Mouse (Mus musculus) B cell, adult 2 months (primary cell): ENCODE data around the gene Nr1d1.

Source experiments
- DNase-seq, 2 experiments: peaks; one replicate each; pipeline ENCODE4 v3.0.0; 2022

Gene Nr1d1

DNA sequence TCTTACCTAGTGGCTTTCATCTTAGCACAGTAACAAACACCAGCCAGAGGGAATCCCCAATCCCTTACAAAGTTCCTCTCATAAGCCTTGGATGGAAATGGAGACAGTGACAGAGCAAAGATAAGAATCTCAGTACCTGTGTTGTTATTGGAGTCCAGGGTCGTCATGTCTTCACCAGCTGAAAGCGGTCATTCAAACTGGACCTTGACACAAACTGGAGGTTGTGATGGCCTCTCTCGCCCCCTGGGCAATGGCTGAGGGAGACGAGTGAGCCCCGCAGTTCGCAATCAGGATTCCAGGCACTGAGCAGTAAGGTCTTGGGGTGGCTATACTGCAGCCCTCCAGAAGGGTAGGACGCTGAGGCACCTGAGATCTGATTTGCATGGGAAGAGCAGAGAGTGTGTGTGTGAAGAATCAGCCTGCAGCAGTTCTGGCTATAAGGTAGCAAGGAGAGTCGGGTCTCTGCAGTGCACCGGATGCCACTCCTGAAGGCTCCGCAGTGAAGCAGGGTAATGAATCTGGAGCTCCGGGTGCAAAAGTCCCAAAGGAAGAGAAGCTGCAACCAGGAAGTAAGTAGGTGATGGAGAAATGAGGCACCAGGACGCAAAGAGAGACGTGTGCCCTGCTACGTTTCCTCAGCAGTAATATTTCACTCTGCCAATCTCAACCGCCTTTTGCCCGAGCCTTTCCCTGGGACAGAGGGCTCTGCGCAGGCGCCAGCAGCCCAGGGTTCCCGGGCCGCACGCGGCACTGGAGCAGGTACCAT lies at the start of gene Nr1d1:
Gene Nr1d1 (minus strand): TSS at position 752 of the 766 bp plus-strand sequence.
- DNase-seq: peak; percentile 42 to 45

DNA sequence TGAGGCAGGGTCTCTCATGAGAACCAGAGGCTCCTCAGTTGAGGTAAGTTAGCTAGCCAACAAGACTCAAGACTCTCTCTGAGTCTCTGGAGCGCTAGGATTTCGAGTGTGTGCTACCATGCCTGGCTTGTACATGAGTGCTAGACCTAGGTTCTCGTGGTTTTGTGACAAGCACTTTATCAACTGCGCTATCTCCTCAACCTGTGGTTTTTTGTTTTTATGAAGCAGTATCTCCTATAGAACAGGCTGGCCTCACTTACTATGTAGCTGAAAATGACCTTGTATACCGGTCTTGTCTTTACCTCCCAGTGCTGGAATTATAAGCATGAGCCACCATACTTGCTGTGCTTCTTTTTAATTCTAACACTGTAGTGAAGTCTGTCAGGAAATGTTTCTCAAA lies 45.8 kb upstream of the Nr1d1 start:
- no peak for DNase-seq

DNA sequence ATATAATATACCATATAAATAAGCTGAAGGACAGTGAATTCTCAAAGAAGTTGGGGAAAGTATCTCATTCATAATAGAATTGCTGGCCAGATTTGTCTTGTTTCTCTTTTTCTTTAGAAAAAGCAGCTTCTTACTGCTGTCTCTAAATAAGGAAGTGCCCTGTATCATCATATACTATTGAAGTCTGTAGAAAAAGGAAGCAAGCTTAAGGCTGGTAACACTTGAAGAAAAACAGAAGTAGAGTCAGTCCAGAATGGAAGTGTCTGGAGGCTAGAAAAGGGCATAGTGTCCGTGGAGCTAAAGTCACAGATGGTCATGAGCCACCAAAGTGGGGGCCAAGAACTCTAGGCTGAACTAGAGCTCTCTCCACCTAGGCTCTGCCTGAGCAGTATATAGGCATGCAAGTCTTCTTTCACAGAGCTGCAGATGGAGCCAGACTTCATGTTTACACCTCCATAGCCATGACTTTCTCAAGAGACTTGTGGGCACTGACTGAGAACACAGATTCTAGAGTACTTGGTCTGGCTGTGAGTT lies 41.6 kb upstream of the Nr1d1 start:
- peak; percentile 39 to 53 for DNase-seq

DNA sequence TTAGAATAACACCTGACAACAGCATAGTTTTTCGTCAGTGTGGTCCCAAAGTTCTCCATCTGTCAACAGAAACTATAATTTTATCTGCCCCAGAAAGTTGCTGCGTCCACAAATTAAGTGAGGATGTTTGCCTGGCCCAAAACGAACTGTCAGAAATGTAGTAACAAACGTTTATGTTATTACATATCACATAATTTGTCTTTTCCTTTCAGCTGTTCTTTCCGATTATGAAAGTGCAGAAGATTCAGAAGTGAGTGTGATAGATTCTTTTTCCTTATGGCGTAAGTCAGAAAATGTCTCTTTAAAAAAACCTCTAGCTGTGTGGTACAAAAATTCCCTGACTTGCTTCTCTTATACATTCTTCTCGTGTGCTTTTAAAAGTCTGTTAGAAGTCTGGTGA lies 35.6 kb upstream of the Nr1d1 start:
- no peak for DNase-seq

DNA sequence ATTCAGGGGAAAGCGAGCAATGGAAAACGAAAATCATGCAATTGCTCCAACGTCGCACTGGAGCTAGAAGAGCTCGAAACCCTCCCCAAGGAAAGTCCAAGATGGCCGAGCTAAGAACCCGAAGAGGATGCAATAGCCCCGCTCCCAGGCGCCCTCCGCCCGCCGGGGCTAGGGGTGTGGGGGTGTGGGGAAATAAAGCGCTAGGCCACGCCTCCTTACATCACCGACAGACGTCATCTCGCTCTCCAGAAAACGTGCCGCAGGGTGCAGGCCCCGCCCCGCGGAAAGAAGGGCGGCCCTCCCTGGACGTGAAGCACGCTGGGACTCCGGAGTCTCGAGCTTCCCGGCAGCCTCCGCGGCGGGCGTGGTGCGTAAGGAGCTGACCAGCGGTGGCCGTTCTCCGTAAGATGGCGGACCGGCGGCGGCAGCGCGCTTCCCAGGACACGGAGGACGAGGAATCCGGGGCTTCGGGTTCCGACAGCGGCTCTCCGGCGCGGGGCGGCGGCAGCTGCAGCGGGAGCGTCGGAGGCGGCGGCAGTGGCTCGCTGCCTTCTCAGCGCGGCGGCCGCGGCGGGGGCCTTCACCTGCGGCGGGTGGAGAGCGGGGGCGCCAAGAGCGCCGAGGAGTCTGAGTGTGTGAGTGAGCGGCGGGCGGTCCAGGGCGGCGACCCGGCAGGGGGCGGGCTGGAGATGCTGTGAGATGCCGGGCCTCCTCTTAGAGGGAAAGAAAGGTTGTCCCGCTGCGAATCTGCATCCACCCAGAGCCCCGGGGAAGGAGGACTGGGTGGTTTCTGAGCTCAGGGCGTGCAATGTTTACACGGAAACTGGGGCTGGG lies 34.5 kb upstream of the Nr1d1 start:
- DNase-seq: peak; percentile 98 to 99

DNA sequence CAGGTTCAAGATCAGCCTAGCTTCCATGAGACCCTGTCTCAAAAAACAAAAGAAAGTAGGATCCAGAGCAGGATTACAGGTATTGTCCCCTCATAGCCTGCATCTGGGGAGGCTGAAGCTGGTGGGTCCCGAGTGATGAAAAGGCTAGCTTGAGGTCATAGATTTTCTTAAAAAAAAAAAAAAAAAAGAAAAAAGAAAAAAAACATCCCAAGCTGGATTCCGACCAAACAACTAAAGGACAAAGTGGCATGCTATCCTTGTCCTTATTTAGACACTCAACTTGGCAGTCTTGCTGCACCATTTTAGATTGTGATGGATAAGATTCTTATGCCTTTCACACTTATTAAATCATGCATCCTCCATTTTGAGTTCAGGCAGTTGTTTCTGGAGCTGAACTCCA lies 33.3 kb upstream of the Nr1d1 start:
- DNase-seq: no peak

DNA sequence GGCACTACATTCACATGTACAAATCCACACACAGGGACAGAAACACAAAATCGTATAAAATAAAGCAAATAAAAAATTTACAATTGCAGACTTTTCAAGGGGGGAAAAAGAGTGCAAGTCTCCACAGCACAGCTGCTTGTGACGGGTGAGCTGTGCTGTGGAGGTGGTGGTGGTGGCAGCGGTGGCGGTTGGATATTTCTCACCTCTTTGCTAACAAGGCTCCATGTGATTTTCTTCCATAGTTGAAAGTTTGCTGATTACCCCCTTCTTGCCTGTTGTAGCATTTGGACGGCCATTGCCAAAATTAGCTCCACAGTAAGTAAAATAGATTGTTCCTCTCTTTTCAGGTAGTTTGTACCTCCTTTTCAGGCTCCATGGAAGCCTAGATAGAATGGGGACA lies 29.5 kb upstream of the Nr1d1 start, which contains the start of gene Casc3:
Gene Casc3 (plus strand): TSS at position 301 of the 400 bp plus-strand sequence.
- no peak for DNase-seq

DNA sequence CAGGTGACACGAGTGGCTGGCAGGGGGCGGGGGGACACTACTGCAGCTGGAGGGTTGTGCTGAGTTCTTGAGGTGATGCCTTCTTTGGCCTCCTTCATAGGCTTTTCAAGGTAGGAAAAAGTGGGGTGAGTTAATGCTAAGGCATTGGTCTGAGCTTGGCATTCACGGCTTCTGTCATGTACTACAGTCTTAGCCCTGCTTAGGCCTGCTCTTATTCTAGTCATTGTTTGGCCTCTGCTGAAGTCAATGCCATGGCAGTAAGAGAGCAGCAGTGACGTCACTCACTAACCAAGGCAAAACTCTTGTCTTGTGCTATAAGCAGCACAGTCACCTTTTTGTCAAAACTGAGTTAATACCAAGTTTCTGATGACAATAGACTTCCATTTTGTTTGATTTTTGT lies 22.8 kb upstream of the Nr1d1 start:
- no peak for DNase-seq

DNA sequence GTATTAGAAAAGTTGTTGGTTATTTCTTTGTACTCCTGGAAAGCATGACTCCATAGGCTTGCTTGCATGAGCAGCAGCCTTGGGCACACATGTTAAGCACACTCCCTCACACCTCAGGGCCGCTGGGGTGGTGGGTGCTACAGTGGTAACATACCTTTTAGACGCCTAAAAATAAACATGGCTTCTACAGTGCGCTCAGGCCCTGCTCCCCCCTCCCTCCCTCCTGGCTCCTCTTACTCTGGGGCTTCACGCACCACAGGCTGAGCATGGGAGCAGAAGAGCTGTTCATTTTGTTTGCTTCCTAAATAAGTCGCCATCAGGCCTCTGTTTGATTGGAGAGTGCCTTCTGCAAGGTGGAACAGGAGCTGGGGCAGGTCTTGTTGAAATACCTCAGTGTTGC lies 22.2 kb upstream of the Nr1d1 start:
- no peak for DNase-seq

DNA sequence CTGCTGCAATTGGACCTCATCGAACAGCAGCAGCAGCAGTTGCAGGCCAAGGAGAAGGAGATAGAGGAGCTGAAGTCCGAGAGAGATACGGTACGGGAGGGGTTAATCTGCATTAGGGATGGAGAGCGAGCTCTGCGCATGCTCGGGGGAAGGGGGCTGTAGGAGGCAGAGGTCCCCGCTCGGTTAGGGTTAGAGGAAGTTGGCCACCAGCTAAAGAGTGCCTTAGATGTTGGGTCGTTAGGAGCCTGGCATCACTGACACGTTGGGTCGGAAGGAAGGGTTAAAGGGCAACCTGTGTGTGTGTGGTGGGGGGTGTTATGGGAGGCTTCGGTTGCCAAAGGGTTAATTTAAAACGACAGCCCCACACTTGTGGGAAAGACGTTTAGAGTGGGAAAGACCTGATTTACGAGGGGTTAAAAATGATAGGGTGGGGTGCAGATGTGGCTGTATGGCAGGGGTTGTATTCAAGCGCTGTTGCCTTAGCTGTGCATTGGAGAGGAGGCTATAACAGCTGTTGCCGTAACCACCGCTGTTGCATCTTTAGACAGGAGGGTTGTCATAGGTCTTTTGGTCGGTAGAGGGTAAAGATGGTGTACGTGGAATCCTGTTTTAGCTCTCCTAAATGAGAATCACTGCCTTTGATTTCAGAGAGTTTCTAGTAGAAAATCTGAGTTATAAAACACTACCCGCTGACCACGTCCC lies 21.5 kb upstream of the Nr1d1 start:
- DNase-seq: peak; percentile 67 to 72

DNA sequence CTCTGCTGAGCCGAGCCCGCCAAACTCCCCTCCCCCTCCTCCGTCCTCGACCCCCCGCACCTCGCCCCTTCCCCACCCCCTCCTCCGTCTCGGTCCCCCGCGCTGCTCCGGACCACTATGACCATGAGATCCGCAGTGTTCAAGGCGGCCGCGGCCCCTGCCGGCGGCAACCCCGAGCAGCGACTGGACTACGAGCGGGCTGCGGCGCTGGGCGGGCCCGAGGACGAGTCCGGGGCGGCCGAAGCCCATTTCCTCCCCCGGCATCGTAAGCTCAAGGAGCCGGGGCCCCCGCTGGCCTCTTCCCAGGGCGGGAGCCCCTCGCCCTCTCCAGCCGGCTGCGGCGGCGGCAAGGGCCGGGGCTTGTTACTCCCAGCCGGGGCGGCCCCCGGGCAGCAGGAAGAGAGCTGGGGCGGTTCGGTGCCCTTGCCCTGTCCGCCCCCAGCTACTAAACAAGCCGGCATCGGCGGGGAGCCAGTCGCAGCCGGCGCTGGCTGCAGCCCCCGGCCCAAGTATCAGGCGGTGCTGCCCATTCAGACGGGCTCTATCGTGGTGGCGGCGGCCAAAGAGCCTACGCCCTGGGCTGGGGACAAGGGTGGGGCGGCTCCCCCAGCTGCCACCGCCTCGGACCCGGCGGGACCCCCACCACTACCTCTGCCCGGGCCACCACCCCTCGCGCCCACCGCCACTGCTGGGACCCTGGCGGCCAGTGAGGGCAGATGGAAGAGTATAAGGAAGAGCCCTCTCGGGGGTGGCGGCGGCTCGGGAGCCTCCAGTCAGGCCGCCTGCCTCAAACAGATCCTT lies 20.8 kb upstream of the Nr1d1 start:
- DNase-seq: peak; percentile 49 to 60

DNA sequence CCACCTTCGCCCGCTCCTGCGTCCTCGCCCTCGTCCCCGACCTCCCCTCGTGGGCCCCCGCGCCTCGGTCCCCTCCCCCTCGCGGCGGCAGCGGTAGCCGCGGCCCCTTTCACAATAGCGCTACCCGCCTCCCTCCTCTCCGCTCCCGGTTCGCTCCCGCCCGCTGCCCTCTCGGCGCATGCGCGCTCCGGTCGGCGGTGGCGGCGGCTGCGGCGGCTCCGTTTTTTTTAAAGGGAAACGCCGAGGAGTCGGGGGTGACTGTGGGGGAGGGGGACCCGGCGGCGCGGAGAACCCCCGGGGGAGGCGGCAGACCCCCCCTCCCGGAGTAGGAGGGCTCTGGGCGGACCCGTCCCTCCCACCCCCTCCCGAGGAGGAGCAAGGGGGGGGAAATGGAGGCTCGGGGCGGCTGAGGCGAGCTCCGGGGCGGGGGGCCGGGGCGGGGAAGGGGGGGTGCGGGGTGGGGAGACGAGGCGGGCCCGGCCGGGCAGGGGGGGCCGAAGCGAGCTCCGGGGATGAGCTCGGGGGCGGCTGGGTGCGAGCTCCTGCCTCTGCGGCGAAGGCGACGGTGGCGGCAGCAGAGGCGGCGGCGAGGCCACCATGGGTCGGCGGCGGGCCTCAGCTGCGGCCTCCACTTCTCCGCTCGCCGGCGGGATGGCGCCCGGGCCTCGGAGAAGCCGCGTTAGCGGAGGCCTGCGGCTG lies 20.0 kb upstream of the Nr1d1 start, which contains the start of gene Msl1:
Gene Msl1 (plus strand): TSS at position 502 of the 699 bp plus-strand sequence.
- DNase-seq: peak; percentile 76 to 81

DNA sequence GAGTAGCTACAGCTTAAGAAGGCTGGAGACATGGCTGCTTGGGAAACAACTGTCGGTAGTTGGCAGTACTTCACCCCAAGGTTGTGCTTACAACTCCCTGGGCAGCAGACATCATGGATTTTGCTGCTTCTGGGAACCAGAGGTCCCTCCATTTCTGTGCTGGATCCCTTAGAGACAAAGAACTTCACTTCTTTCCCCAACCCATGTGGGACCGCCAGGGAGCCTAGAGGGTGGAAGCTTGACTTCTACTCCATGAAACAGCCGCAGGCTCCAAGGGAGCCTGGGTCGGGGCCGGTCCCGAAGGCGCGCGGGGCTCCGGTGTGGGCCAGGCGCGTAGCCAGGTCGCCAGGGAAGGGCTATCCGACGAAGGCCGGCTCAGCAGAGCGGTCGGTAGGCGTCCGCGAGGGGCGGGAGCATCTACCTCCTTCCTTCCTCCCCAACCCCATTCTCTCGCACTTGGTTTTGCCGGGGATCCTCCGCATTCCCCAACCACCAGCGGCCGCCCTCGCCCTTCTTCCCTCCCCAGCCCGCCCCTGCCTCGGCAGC lies 19.4 kb upstream of the Nr1d1 start:
- DNase-seq: peak; percentile 54 to 60

DNA sequence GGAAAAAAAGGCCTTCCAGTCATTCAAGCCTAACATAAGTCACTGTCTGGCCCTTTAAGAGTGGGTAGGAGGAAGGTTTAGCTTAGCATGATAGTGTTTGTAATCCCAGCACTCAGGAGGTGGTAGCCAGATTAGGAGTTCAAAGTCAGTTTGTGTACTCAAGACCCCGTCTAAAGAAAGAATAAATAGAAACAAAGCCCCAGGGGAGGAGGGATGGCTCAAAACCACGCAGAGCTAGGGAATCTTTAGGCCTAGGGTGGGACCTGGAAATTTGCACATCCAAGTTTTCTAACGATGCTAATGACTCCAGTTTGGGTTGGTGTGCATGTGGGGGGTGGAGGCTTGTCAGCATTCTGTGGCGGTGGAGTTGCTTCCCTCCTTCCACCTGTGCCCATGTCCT lies 16.9 kb upstream of the Nr1d1 start:
- DNase-seq: no peak

DNA sequence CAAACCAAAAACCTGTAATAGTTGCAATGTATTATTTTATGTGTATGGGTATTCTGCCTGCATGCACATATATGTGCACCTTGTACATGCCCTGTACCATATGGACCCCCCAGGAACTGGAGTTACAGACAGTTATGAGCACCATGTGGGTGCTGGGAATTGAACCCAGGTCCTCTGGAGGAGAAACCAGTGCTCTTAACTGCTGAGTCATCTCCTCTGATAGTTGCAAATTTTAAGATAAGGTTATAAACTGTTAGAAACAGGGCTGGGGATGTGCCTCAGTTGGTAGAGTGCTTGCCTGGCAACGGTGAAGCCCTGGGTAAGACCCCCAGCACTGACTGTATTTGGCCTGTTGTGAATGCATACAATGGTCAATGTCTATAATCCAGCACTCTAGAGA lies 16.3 kb upstream of the Nr1d1 start:
- DNase-seq: no peak

DNA sequence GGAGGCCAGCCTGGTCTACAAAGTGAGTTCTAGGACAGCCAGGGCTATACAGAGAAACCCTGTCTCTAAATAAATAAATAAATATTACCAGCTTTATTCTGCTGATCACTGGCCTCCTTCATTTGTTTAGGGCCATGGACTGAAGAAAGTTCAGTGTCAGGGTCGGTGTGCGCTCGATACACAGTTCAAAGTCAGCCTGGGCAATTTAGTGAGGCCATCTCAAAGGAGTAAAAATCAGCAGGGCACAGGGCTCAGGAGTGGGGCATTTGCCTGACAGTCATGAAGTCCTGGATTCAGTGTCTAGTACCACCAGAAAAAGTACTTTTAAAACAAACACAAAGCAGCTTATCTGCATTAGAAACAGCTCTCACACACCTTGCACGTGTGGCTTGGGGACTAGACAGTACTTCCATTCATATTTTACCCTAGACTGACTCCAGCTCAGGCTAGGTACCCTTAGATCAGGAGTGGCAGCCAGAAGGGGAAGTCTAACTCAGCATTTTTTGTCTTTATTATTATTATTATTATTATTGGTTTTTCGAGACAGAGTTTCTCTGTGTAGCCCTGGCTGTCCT lies 15.6 kb upstream of the Nr1d1 start:
- DNase-seq: no peak

DNA sequence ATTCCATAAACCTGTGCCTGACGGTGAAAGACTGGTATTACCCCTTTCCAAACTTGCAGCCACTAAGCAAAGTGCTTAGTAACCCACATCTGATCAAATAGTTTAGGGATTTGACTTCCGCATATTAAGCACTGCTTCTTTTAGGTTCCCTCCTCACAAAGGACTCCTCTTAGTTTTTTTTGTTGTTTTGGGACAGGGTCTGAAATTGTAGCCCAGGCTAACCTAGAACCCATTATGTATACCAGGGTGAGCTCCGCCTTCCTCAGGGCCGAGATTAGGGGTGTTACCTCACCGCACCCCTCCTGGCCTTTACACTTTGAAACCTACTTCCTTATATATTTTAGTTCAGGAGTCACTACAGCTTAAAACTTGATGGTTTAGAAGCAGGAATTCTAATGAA lies 14.7 kb upstream of the Nr1d1 start:
- DNase-seq: no peak

DNA sequence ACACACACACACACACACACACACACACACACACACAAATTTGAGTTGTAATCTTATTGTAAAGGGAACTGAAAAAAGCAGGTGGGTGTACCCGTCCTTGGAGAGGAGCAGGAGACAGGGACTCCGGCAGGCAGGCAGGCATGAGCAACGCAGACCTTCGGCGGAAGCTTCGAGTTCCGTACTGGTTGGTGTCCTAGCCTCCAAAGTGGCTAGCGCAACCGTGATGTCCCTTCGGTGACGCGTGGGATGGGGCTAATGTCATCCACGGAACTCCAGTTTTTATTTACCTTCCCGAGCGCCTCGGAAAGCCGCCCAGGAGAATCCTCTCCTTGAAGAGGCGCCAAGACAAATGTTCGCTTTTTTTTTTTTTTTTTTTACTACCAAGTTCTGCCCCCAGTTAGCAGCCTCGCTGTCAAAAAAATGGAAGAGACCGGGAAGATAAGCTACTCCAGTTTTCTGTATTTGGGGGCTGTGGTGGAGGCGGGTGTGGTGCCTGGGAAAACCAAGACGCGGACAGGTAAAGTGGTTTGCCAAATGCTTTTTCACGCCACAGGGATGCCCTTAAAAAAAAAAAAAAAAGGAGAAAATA lies 14.2 kb upstream of the Nr1d1 start:
- no peak for DNase-seq

DNA sequence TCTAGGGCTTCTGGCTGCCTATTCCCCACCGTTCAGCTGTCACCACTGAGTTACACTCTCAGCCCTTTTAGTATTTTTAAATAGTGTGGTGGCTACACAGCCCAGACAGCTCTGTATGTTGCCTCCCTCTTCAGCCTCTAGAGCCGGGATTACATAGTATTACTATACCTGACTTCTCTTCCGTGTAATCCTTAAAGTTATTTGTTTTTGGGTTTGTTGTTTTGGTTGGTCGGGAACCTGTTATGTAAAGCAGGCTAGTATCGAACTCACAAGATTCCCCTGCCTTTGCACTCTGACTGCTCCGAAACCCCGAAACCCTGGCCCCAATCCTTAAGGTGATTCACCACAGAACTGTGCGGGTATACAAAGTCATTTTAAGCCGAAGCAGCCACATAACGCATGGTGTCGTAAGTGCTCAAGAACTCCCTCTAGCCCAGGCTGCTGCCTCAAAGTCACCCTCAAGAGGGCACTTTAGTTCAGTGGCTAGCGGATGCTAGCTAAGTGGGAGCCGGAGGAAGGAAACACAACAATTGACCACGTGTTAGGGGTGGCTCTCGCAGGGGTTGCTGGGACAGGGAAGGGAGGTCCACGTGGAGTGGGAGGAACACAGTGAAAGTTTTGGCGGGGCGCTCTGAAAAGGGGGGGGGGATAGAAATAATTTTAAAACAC lies 13.6 kb upstream of the Nr1d1 start:
- DNase-seq: peak; percentile 83 to 87

DNA sequence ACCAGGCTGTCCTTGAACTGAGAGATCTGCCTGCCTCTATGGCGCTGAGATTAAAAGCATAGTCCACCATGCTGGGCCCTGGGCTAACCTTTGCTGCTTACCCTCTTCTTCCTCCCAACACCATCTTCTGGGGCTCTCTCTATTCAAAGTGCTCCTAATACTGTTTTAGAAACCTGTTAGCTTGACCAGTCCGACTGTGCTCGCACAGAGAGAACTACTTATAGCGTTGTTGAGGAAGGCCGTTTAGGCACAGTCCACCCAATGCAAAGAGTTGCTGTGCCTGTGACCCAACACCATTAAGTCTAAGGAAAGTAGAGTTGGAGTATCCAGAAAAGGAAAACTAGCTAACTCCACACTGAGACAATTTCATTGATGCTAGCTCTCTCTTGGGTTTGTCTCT lies 13.0 kb upstream of the Nr1d1 start:
- no peak for DNase-seq
